Mouse (Mus musculus) lung, embryonic 16.5 days (tissue): Measurements from ENCODE around the gene Trabd2b. TPM values are rescaled to one million over a fixed set of nuclear protein-coding genes. Genes with fewer than 3 reads are reported as not detected.

Source experiments
- ATAC-seq: fragments of 200-750 bp; cut with Nextera tagmentation; 2 replicates; pipeline ENCODE4 v1.8.0; 2017; ENCODE audit warnings: low read depth, mild to moderate bottlenecking, moderate library complexity
- H3K27ac ChIP-seq: fragments of 300-500 bp; sonication (generic); 2 replicates; pipeline ENCODE4 v1.5.1; 2014; ENCODE audit warnings: mild to moderate bottlenecking, control low read depth, low read length
- H3K27me3 ChIP-seq: fragments of 300-500 bp; sonication (generic); 2 replicates; pipeline ENCODE4 v1.6.1; 2014; ENCODE audit warnings: low read depth, low read length, mixed read lengths; ENCODE audit not compliant: control insufficient read depth, insufficient read depth
- H3K36me3 ChIP-seq: fragments of 300-500 bp; sonication (generic); 2 replicates; pipeline ENCODE4 v1.6.1; 2014; ENCODE audit warnings: low read length; ENCODE audit not compliant: control insufficient read depth, insufficient read depth
- H3K4me1 ChIP-seq: fragments of 300-500 bp; sonication (generic); replicated peaks from 2 replicates; pipeline ENCODE4 v1.6.1; 2014; ENCODE audit warnings: low read length, mixed read lengths; ENCODE audit not compliant: control insufficient read depth, insufficient read depth
- H3K4me2 ChIP-seq: fragments of 300-500 bp; sonication (generic); 2 replicates; pipeline ENCODE4 v1.6.1; 2014; ENCODE audit warnings: low read depth, low read length, control low read depth
- H3K4me3 ChIP-seq: fragments of 300-500 bp; sonication (generic); 2 replicates; pipeline ENCODE4 v1.5.1; 2014; ENCODE audit warnings: mild to moderate bottlenecking, low read length, control low read depth
- H3K9ac ChIP-seq: fragments of 300-500 bp; sonication (generic); 2 replicates; pipeline ENCODE4 v1.6.1; 2014; ENCODE audit warnings: low read length, control low read depth
- H3K9me3 ChIP-seq: fragments of 300-500 bp; sonication (generic); 2 replicates; pipeline ENCODE4 v1.6.1; 2016; ENCODE audit warnings: low read length; ENCODE audit not compliant: control insufficient read depth
- WGBS: fragments of 180-500 bp; shearing (Covaris S2); extraction: QIAGEN DNeasy Blood & Tissue Kit; methylation state at CpG from one replicate; pipeline ENCODE4 v1.1.7; 2014; 5-methylcytosine and 5-hydroxymethylcytosine counted together
- polyA plus RNA-seq: library from polyadenylated mRNA; unstranded; fragments of >200 nt; fragmentation: Nextera tagmentation; extraction: Ambion mirVana; gene quantifications from 2 replicates; pipeline ENCODE4 v1.2.1, GENCODE M21; 2015

Trabd2b gene
- polyA plus RNA-seq, 1 experiment from 2014 or later, result 5.4 TPM

DNA sequence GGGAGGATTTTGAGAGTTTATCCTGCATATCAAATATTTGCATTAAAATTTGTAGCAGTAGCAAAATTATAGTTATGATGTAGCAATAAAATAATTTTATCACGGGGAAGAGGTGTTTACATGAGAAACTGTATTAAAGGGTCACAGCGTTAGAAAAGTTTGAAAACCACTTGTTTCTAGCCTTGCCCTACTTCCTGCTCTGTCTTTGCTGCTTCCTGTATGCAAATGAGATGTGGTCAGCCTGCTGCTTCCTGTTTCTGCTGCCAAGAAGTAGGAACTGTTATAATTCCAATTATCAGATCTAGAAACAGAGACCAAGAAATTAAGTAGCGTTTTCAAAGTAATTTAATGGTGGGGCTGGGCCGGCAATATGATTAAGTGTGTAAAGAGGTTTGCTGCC, 245.9 kb downstream of the Trabd2b start:
- no peak for ATAC-seq
- no peak overlapping the region for H3K27ac ChIP-seq
- H3K4me2 ChIP-seq, result no peak overlapping the region
- H3K9ac ChIP-seq, result no peak overlapping the region
- H3K27me3 ChIP-seq, result peaks cover 13% of the 10 kb centered on the region
- H3K4me3 ChIP-seq, result no peak overlapping the region
- WGBS, result 74% methylated on average over 4 of the region's 4 CpGs
- peaks cover 5% of the 10 kb centered on the region; the same call in 1 of the 2 replicates for H3K4me1 ChIP-seq
- no peaks in the 10 kb centered on the region for H3K9me3 ChIP-seq
- no peaks in the 10 kb centered on the region for H3K36me3 ChIP-seq

GRCm38 (mm10) chr4:114657933-114658332, 251.4 kb downstream of the Trabd2b start:
- 69% methylated on average over 2 of the region's 2 CpGs for WGBS
- H3K27ac ChIP-seq, result no peak overlapping the region
- H3K27me3 ChIP-seq, result no peaks in the 10 kb centered on the region
- H3K4me2 ChIP-seq, result no peak overlapping the region
- no peak overlapping the region for H3K9ac ChIP-seq
- H3K4me3 ChIP-seq, result no peak overlapping the region
- H3K9me3 ChIP-seq, result no peaks in the 10 kb centered on the region
- ATAC-seq, result no peak
- H3K4me1 ChIP-seq, result no peaks in the 10 kb centered on the region
- no peaks in the 10 kb centered on the region for H3K36me3 ChIP-seq

DNA sequence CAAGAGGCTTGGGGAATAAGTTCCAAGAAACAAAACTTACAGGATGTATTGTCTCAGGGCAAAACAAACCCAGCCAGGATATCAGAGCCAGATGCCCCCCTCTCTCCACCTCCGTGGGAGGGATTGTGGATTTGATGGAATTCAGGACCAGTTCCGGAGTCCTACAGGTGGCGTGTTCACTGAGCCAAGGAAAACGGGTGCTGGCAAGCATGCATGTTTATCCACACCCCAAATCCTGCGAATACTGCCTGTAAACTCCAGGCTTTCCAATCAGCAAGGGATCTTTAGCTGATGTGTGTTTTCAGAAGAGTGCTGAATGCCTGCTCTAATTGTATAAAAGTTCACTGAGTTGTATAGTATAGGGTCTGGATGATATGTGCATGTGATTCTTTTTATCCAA, 253.4 kb downstream of the Trabd2b start:
- Histone ChIP-seq H3K4me2 (no peak overlapping the region), H3K9ac (no peak overlapping the region), H3K9me3 (no peaks in the 10 kb centered on the region), H3K27me3 (peaks cover under 1% of the 10 kb centered on the region; the same call in 1 of the 2 replicates), H3K36me3 (no peaks in the 10 kb centered on the region), H3K27ac (no peak overlapping the region), H3K4me3 (no peak overlapping the region), H3K4me1 (no peaks in the 10 kb centered on the region)
- WGBS, result 49% methylated on average over 5 of the region's 5 CpGs
- ATAC-seq, result no peak

- Histone ChIP-seq H3K4me3 (no peak overlapping the region), H3K4me2 (no peak overlapping the region), H3K27ac (no peak overlapping the region), H3K36me3 (no peaks in the 10 kb centered on the region), H3K4me1 (peaks cover 11% of the 10 kb centered on the region), H3K9me3 (no peaks in the 10 kb centered on the region), H3K9ac (no peak overlapping the region), H3K27me3 (peaks cover 34% of the 10 kb centered on the region)
- WGBS, result 63% methylated on average over 9 of the region's 9 CpGs
- ATAC-seq, result no peak
Measured at GRCm38 (mm10) chr4:114664063-114665036, 257.8 kb downstream of the Trabd2b start.

Other genes with a start within 250 kb of the Trabd2b start
- not detected in 2 replicates for gene Skint11, start 243.3 kb upstream of the Trabd2b start, polyA plus RNA-seq